Mouse (Mus musculus): ENCODE data around the gene Adamts4. TPM values are rescaled to one million over a fixed set of nuclear protein-coding genes. Genes with fewer than 3 reads are reported as not detected.
"Not testable (repeated sequence)": the region's sequence is repeated elsewhere in the genome, so short reads cannot be mapped to it uniquely, and the experiment has no call there.

Gene Adamts4
- total RNA-seq, 4 experiments from 2014 or later: 0.19 to 0.60 (median 0.25) TPM

DNA sequence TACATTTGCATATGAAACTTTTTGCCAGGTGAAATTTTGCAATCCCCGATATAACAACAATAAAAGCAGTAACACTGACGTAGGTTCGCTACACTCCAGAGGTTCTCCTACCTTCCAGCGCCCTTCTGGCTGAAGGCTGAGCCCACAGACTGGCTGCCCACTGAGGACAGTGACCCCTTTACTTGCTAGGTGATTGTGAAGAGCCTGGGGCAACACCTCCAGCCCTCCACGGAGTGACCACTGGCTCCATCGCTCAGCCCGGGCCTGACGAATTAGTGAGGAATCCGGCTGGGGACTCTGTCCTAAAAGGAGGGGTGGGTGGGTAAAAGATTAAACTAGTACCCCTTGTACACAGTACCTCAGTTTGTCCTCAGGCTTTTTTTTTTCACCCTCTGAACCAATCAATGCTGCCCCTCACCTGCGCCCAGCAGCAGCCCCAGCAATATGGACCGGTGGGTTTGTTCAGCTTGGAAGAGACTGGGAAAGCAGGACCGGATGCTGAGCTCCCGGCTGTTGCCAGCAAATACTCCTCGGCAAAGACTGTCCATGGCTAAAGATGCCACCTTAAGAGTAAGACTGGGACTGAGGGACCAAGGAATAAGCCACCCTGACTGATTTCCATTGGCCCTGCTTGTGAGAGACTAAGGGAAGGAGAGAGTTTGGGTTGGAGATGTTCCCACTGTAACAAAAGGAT is 28.9 kb downstream of the Adamts4 start:
- no peak for DNase-seq (ENCODE audit: low spot score)

DNA sequence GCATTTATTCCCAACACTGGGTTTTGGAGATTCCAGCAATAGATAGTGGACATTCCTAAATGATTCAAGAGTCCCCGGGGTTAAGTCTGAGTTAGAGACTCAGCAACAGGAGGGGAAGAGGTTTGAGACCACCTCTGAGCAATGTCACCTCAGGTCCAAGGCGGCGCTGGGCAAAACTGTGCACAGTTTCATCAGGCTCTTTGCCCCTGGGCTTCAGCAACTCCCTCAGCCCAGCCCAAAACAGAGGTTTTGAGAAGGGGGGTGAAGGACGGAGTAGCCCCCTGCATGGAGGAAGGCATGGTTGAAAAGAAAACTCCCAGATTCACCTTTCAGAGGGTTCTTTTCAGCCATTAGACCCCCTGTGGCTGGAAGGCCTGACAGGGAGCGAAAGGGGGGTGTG is 29.5 kb downstream of the Adamts4 start:
- DNase-seq (ENCODE audit: low spot score): no peak

- DNase-seq (ENCODE audit: low spot score): no peak
Observed at GRCm38 (mm10) chr1:171280250-171280915, 30.2 kb downstream of the Adamts4 start.

DNA sequence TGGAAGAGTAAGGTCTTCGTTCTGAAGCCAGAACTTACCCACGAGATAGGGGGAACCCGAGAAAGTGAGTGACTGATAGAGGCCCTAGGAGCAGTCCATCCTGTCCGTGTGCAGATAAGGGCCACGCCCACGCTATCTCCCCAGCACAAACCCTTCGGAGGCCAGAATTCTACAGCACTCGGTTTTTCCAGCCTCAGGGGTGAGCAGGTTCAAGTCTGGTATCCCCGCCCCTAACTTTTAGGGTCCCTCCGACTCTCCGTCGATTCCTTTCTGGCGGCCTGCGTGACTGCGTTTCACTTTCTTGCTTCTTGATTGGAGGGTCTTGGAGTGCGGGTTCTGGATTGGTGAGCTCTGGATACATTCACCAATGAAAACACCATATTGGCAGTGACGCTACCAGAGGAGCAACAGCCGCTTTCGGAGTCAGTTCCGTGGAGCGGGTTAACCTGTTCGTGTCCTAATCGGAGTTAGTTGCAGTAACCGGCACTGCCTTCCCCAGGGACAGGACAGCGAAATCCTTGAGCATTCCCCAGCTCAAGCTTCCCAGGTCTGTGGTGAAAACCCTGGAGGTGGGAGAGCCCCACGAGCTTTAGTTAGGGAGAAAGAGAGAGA is 30.8 kb downstream of the Adamts4 start, which contains the start of gene Ppox:
Gene Ppox, minus strand, starts transcription at position 271 of the 612 bp plus-strand sequence.
- peak; percentile 98 for DNase-seq (ENCODE audit: low spot score)

DNA sequence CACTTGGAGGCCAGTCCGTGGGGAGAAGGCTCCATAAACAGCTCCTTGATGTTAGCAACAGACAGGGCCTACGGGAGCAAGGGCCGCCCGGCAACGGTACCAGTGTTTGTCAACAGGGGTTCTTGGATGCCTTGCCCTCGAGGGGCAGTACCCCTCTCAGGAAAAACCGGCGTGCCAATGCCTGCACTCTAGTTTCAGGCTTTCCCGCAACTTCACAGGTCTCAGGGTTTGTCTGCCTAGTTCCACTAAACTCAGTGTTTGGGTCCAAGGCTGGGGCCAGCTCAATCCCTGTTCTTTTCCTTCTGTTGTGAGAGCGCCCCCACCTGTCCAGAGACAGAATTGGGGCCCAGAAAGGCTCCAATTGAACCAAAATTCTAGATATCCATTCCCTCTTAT is 31.3 kb downstream of the Adamts4 start:
- DNase-seq (ENCODE audit: low spot score): peak; percentile 84

DNA sequence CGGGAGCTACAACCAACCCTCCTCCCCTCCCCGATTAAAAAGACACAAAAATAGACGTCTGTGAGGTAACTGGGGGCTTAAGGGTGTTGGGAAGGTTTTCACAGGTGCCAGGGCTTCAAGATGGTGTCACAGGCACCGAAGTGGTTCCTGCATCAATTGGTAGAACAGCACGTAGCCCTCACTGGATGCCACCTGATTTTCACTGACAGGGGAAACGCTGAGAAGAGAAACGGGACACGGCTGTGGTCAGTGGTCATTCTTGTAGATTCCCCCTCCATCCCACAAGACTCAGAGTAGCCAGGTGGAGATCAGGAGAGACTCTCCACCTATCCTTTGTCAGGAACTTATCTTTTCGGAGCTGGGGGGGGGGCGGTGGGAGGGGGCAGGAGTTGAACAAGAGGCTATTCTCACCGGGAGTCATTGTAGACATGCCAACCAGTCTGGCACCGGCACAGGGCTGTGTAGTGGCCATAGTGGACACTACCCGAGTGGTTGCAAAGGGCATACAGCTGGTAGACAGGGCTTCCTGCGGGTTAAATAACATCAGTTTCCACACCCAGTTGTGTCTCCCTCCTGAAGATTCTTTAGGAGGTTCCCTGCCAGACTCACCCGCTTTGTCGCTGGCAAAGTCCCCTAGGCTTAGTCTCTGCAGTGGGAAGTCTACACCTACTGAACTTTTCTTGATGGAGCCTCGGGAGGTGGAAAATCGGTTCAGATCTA is 32.0 kb downstream of the Adamts4 start:
- no peak for DNase-seq (ENCODE audit: low spot score)

DNA sequence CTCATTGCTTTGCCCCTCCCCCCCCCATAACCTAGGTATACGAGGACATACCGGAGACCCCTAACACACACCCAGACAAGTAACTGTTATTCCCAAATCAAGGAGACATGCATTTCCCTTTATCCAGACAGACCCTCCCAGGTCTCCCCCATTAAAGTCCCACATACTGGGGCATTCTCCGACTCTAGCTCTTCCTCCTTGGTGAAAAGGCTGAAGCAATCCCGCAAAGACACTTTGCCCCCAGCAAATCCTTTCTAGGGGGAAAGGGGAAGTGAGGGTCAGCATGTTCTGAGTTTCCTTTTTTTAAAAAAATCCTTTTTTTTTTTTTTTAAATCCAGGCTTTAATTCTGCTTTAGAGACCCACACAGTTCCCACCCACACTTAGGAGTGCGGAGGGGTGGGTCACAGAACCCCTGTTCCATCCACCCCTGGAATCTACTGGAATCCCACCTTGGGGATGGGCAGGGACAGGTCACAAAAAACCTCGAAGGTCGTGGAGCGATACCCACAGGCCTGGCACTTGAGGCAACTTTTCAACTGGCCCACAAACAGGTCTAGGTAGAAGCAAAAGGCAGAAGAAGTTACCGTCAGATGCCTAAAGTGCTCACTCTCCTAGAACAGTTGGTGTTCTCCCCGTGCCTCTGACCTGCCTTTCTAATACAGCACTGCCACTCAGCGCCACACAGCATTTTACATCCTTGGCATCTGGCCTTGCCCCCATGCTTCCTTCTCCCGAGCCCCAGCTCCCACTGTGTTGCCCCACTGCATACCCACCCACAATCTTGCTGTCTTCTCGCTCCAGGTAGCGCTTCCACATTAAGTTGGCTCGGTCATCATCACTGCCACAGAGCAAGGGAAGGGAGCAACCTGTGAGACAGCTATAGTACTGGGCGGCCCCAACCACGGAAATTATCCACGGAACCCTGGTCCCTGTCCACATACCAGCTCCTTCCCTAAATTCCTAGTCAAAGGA is 33.3 kb downstream of the Adamts4 start:
- DNase-seq (ENCODE audit: low spot score): no peak

DNA sequence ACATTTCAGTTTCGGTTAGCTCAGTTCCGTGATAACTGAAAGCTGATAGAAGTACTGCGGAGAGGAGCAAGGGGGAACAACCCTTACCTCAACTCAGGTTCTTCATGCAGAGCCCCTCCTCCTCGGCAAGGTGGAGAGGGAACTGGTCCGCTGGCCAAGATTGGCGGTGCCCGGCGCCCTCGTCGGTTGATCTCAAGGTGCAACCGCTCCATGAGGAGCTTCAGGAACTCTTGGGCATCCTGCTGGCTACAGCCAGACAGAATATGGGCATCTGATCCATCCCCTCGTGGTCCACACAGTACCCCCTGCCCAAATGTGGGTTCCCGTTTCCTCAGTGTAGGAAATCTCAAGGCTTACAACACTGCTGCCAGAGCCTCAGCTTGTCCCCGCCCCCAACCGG is 34.3 kb downstream of the Adamts4 start:
- DNase-seq (ENCODE audit: low spot score): no peak

DNA sequence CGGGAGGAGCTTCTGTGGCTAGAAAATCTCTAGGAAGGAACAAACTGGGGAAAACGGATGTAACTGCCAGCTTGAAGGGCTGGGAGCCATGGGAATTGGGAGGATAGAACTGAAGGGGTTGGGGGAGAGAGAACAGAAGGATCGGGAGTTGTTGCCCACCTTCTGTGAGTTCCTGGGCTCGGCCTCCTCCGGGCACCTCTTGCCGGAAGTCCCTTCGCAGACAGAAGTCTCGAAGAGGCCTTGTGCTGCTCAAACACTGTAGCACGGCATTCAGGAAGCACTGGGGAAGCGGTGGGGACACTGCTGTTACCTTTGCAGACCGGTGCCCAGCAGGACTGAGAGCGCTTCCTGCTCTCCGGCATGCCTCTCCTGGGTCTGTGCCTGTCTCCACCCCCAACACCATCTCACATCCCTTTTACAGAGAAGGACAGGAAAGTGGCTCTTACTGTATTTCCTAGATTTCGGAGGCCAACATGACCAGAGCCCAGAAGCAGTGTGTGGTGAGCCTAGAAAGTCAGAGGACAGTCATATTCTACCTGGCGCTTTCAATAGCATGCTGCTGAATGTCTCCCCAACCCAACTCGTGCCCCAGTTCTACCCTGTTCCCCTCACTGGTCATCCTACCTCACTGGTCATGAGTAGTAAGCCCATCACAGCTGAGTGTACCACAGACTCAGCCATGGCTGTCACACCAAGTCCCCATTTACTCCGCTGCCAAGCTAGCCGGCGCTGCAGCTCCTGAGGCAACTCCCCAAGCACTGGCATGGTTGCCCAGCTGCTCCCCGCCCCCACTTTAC is 35.1 kb downstream of the Adamts4 start:
- DNase-seq (ENCODE audit: low spot score): no peak

GRCm38 (mm10) chr1:171286517-171286916 is 36.3 kb downstream of the Adamts4 start:
- no peak for DNase-seq (ENCODE audit: low spot score)

- peak; percentile 93 for DNase-seq (ENCODE audit: low spot score)
Observed at GRCm38 (mm10) chr1:171287136-171288081, 37.2 kb downstream of the Adamts4 start, which contains the start of gene Usp21. Gene Usp21 (minus strand): TSS chr1:171287991.

DNA sequence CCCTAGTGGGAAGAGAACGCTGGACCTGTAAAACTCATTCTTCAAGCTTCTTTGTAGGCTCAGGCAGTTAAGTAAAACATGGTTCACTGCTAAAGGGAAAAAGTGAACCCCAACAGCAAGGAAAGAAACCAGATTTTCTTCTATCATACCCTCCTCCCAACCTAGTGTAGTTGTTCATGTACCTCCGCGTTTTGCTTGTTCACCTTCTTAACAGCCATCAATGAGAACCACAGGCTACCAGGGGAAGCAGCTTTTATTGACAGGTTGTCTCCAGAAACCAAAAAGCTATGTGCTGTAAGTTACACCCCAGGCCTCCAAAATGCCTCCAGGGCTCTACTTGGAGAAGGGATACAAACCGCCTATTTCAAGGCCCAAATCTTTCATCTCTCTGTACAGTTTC is 38.1 kb downstream of the Adamts4 start:
- DNase-seq (ENCODE audit: low spot score): no peak

DNA sequence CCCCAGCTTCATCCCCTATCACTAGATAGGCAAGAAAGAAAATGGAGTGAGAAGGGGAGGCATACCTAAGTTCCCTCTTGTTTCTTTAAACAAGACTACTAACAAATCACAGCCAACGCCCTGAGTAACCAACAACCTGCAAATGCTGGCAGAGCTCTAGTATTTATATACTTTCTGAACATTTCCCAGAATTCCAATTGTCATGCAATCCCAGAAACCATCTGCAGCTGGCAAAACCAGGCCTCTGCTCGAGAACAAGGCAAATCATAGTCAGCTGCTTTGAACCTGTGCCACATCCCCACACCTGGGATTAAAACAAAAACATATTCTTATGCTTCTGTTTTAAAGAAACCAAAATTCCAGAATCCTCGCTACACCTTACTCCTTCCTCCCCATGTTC is 43.1 kb downstream of the Adamts4 start:
- DNase-seq (ENCODE audit: low spot score): no peak

GRCm38 (mm10) chr1:171293906-171294297 is 43.7 kb downstream of the Adamts4 start:
- no peak for DNase-seq (ENCODE audit: low spot score)

GRCm38 (mm10) chr1:171294298-171295062 is 44.3 kb downstream of the Adamts4 start, which contains the start of gene Ufc1:
Gene Ufc1 (minus strand): TSS chr1:171295024.
- peak; percentile 88 for DNase-seq (ENCODE audit: low spot score)

- DNase-seq (ENCODE audit: low spot score): no peak
Observed at GRCm38 (mm10) chr1:171295063-171295402, 44.8 kb downstream of the Adamts4 start.

GRCm38 (mm10) chr1:171298226-171298625 is 48.0 kb downstream of the Adamts4 start:
- DNase-seq (ENCODE audit: low spot score): no peak

DNA sequence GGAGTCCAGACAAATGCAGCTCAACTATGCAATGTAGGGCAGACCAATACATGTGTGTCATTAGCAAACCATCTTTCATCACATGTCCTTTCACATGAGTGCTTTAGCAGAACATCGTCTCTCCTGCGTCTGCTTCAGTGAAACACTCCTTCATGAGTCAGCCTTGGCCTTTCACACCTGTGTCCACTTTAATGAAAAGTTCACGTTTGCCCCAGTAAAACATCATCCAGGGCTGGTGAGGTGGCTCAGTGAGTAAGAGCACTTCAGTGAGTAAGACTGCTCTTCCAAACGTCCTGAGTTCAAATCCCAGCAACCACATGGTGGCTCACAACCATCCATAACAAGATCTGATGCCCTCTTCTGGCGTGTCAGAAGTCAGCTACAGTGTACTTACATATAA is 55.9 kb downstream of the Adamts4 start:
- DNase-seq (ENCODE audit: low spot score): not testable (repeated sequence)

Measured in heart, adult 8-10 months (tissue).